In the genomic region with DNA sequence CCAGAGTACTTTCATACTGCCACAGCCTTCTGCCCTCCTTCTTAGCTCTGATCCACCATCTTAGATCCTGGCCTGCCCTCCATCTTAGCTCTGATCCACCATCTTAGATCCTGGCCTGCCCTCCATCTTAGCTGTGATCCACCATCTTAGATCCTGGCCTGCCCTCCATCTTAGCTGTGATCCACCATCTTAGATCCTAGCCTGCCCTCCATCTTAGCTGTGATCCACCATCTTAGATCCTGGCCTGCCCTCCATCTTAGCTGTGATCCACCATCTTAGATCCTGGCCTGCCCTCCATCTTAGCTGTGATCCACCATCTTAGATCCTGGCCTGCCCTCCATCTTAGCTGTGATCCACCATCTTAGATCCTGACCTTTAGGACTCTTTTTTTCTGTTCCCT, we compare ENCODE assay signal across 3 mouse cellular contexts. TPM values are rescaled to one million over a fixed set of nuclear protein-coding genes. Genes with fewer than 3 reads are reported as not detected.
"Had no signal": no experiment of that assay in that cellular context is flagged by ENCODE, and none has a peak within 500 bp of the region (broad histone marks: within the 10 kb centered on the region; RNA-seq: fewer than 3 reads in every experiment).

No protein-coding gene starts in this region.

RNA-seq across cellular contexts. Expression of a gene that starts 31.1 kb away (rescaled TPM):
- total RNA-seq: hindbrain, postnatal 0 days had no signal
- polyA plus RNA-seq: inflammation-experienced regulatory T-cells, adult 6 months; kidney, adult 2 months had no signal
